Mouse (Mus musculus) cerebellum, postnatal 14 days (tissue): Measurements from ENCODE around the gene Tkt.
"Not testable (repeated sequence)": the region's sequence is repeated elsewhere in the genome, so short reads cannot be mapped to it uniquely, and the experiment has no call there.

Experiments
- DNase-seq, 2 experiments: peaks; one replicate each; pipeline ENCODE4 v3.0.0; 2021; ENCODE audit warnings: mixed read lengths in 2 of 2

Tkt gene

DNA sequence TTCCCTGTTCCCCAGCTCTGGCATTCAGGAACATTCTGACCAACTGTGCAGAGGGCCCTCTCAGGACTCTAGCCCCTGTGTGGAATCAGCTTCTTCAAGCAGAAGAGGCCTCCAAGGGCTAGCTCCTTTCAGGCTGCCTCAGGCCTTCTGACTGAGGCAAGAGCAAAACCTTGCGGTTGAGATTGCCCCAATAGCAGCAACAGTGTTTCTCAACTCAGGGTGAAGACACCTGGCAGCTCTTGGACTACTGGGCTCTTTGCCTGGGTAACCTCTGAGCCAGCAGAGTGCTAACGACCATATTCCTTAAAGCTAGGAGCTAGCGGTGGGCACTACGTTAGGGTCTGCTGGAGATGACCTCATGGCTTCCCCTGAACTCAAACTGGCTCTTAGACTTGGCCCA lies 5.0 kb downstream of the Tkt start:
- no peak for DNase-seq

DNA sequence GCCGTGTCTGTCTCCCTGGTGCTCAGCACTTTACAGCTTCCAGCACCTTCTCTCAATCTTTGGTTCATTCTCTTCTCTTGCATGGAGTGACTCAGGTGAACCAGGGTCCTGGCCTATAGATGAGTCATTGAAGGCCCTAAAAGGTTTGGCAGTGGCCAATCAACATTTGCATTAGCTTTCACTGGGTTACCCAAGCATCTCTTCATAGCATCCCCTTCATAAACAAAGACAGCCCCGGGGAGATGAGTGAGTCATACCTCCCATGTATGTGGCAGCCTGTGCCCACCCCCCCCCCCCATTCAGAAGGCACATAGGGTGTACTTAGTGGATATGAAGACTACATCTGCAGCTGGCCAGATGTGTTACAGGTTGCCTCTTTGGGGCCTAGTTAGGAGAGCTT lies 8.5 kb downstream of the Tkt start:
- no peak for DNase-seq

DNA sequence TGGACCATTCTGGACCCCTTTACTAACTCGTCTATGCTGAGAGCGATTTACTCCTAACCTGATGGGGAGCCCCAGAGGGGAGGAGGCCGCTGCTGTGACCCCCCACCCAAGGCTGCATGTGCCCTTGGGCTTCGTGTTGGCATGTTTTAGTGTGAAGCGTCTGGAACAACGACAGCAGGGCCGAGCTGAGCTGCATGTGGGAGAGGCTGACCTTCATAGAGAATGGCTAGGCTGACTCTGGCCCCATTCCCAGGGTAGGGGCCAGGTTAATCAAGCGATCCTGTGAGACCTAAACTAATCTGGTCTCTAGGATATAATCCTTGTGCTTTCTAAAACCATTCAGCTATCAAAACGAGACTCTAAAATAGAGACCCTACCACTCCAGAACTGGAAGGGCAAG lies 9.6 kb downstream of the Tkt start:
- DNase-seq, result peak in 1 of 2 experiments; percentile 40

DNA sequence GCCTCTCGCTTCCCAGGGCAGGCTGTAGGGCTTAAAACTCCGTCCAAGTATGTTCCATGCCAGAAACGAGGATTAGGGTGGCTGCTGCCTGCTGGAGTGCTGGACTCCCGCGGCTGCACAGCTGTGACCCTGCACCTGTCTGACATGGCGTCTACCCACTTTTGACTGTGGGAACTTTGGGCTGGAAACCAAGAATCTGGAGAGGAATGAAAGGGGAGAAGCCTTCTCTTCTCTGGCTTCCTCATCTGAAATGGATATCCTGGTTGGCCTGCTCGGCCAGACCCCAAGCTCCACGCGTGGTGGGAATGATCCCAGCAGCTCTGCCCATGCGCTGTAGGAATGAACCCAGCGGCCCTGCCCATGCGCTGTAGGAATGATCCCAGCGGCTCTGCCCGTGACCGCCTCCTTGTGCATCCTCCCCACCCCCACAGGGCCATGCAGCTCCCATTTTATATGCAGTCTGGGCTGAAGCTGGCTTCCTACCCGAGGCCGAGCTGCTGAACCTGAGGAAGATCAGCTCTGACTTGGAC lies 11.2 kb downstream of the Tkt start:
- peak; percentile 71 to 78 for DNase-seq

DNA sequence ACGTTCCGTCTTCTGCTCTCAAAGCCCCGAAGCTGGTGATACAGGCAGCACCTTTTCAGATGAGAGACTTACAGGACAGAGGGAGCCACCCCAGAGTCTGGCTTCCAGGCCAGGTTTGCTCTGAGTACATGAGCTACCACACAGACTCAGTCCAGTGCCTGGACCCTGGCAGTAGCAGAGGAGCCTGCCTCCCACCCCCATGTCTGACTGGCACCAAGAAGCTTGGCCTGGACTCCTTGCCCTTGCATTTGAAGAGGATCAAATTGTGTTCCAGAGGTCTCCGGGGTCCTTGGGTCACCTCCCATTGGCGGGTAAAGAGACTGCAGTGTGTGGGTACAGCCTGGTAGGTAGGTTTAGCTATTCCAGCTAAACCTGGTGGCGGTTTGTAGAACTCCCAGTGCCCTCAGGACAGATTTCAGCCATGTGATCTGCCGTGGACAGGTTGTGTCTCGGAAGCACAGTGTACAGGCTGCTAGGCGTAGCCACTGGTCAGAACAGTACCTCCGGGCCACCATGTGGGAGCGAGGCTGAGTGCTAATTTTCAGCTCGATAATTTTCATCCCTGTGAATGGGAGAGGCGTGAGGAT lies 12.7 kb downstream of the Tkt start:
- DNase-seq, result no peak

DNA sequence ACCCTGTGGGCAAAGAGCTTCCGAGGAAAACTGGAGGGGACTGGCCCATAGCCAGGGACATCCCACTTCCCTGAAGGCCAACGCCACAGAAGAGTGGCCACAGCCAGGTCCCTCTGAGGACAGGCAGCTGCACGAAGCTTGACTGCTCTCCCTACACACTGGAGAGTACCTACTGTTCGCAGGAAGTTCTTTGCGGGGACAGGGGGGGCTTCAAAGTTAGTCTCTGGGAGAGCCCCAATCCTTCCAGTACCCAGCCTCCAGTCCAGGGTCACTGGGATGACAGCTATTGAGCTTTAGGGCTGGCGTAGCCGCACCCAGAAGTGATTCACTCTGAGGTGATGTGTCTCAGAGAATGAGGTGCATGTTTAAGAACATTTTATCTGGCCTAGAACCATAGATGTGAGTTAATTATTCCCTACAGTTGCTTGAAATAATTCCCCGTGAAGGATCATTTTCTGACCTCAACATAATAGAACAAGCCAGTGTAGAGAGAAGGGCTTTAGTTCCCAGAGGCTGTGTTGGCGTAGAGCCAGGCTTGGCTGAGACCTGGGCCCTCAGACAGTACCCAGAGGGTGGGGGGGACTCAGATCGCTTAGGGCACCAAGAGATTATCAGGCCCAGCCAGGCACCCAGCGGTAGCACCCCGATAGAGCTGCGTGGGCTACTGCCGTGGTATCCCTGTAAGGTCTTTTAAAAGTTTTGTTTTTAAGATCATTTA lies 13.5 kb downstream of the Tkt start:
- DNase-seq, result peak; percentile 65 to 76

DNA sequence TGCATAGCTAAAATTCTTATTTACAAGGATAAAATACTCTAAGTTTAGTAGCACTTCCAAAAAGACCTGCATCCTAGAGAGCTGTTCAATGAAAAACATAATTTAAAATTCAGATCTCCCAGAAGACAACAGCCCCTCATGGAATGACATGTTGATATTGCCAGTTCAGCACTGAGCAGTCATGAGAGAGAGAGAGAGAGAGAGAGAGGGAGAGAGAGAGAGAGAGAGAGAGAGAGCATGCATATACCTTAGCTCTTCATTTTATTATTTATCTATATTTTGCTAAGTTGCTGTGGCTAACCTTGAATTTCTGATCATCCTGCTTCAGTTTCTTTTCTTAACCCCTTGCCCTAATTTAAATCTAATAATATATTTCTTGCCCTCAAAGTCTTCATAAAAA lies 14.2 kb downstream of the Tkt start:
- DNase-seq, result no peak

DNA sequence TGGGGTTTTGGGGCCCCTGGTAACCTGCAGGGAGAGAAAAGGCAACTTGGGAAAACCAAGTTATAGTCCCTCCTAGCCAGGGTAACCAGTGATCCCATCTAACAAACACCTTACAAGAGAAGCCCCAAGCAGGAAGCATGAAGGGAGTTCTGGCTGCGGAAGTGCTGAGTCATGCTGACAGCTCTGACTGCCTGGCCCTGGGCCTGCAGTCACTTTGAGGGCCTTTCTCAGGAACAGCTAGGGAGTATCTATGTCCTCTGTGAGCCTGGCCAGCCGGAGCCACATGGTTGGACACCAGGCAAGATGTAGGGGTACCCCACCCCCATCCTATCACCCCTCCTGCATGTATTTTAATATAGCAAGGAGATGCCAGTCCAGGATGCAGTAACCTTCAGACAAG lies 16.3 kb downstream of the Tkt start:
- DNase-seq, result peak; percentile 50 to 51

DNA sequence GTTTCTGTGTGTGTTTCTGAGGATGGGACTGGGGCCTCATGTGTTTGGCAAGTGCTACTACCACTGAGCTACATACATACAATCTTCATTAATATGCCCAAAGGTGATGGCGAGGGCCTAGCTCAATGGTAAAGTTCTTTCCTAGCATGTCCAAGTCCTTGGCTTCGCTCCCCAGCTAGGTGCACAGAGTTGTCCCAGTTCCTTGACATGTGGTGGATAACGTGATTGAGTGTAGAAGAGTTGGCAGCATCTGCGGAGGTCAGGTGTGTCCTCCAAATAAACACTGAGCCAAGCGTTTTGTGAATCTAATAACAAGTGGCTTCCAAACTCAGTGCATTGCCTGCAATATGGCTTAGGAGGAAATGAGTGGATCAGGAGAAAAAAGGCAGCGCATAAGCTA lies 18.2 kb downstream of the Tkt start:
- DNase-seq, result no peak

DNA sequence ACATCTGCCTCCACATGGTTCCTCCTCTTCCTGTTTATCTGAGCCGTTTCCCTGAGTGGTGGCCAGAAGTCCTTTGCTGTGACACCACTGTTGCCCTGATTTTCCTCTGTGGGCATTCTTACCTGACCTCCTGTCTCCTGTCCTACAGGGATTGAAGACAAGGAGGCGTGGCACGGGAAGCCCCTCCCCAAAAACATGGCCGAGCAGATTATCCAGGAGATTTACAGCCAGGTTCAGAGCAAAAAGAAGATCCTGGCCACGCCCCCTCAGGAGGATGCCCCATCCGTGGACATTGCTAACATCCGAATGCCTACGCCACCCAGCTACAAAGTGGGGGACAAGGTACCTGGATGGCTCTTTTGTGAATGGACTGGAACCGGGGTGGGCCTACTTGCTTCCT lies 19.9 kb downstream of the Tkt start:
- DNase-seq, result no peak

DNA sequence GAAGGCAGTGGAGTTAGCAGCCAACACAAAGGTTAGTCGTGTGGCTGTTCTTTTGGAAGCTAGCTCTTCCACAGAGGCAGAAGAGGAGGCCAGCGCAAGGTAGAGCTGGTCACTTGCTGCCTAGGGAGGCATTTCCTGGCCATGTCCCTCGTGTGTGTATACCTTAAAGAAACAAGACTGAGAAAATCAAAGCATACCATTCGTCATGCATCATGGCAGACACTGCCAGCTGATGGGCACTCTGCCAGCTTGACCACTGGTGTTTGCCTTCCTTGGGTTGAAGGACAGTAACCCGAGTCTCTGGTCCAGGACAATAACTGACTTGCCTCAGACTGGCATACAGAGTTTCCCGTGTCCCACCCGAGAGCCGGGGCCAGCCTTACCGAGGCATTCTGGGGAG lies 22.1 kb downstream of the Tkt start:
- DNase-seq, result peak in 1 of 2 experiments; percentile 50

DNA sequence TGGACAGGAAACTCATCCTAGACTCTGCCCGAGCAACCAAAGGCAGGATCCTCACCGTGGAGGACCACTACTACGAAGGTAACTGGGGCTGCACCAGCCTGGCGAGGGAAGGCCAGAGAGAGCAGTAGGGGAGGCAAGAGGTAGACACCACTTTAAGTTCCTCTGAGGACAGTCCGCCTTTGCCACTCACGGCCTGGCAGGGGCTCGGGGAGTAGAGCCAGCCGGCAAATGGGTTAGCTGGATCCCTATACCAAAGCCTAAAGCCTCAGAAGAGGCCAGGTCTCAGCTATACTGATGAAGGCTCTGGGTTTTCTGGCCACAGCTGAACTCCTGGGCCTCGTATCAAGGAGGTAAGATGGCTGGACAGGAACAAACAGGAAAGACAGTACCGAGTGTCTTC lies 24.1 kb downstream of the Tkt start:
- DNase-seq, result no peak

DNA sequence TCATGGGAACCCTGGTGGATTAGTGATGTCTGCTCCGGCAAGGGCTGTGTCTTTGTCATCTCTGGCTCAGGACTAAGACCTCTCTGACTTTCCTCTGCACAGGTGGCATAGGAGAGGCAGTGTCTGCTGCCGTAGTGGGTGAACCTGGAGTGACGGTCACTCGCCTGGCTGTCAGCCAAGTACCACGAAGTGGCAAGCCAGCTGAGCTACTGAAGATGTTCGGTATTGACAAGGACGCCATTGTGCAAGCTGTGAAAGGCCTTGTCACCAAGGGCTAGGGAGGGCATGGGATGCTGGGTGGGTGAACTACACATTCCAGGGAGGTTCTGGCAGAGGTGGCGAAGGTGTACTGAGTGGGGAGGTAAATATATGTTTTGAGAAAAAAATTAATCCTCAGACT lies 25.1 kb downstream of the Tkt start:
- DNase-seq, result no peak

DNA sequence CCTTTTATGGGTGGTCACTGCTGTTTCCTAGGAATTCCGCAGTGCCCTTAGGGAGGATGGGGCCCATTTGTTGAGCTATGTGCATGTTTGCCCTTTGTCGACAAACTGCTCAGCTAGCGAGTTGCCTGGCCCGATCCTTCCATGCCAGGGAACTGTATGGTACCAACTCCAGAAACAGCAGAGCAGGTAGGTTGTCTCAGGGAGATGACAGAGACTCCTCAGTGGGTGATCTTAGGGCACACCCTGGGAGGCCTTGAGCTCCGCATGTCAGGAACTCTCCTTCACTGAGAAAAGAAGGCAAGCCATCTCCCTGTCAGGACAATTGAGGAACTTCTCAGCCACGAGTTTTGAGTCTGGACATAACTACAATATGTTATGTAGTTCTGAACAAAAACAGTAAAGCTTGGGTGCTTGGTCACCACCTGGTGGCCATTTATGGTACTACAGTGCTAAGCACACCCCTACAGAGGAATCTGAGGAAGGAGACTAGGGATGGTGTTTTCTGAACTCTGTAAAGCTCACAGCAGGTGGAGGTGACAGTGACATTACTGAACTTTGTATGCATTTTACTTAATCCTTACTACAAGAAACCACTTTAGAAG lies 25.9 kb downstream of the Tkt start:
- DNase-seq, result peak; percentile 89

DNA sequence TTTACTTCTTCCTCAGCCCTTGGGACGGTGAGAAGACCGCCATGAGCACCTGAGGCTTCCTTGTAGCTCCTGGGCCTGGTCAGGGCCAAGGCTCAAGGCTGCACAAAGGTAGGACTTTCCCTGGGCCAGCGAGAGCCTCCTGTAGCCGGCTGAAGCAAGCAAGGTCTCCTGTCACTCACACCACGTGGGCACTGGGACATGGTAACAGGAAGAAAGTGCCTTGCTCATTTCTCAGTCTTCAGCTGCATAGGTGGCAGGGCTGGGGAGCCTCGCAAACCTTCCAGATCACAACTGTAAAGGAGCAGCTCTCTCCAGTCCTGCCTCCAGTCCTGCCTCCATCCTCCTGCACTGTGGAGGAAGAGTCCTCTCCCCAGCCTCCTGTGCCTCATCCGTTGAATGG lies 27.6 kb downstream of the Tkt start:
- DNase-seq, result no peak

DNA sequence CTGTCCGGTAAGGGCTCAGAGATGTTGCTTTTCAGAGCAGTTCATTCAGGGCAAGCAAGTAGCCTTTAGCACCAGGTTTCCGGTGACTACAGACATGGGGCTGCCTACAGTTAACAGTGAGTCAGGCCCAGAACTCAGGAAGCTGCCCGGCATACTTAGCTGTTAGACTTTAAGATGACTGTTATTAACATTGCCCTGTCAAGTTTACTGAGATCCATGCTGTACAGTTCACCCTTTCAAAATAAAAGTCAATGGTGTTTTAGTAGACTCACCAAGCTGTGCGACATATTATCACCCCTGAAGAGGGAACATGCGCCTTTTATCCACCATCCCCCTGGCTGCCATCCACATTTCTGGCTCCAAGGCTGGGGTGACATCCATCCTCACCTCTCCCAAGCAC lies 28.1 kb downstream of the Tkt start:
- DNase-seq, result no peak

DNA sequence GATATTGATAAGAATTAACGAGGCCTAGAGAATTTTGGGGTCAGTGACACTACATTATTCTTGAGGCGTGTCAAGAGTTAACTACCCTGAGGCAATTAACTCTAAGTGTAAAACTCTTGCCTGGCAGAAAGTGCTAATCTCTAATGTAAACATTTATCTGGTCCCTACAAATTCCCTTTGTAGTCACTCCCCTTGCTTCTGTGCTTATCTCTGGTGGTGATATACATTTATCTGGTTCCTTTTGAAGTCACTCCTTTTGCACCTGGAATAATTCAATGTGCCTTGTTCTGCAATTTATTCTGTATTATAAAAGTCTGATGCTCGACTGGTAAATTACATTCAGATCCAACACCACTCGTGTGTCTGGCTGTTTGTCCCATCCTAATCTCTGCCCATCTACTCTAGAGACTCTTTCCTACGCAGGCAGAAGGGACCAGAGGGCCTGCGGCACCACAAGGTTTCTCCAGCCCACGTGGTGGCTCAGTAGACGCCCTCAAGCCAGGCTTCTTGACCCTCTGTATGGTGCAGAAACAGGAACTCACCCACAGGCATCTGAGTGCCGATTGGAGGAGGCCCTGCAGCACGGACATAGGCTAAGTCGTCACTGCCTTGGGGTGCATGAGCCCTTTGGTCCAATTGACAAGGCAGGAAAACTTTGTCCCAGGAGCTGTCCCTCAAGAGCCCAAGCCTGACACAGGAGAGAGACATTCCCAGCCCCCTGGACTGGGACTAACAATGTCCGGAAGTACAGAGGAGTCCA lies 29.3 kb downstream of the Tkt start:
- DNase-seq, result not testable (repeated sequence)

DNA sequence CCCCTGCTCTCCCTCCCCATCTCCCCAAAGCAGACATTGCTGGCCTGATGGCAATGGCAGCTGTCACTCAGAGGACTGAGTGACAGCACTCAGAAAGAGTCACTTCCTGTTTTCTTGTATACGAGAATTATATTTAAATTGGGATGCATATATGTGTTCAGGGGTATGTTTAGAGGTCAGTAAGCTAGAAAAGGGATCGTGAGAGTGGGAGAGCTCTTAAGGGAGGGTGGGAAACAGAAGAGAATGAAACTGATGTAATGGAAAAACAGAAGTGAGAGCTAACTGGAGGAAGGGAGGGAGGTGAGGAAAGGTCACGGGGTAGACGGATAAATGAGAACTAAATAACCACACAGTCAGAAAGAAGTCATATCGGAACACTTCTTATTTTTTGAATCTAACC lies 31.0 kb downstream of the Tkt start:
- DNase-seq, result no peak

DNA sequence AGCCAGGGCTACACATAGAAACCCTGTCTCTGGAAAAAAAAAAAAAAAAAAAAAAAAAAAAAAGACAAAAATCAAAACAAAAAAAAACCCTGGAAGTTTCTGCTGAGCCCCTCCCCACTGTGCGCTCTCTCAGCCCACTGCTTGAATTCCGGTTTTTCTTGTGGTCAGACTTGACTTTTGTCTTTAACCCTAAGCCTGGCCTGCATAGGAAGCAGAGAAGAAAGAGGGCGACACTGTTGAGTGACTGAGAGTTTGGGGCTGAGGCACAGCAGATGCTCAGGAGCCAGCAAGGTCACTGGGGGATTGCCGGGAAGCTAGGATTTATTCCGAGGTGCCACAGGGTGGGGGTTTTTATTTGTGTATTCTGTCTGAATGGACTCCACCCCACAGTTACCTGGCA lies 31.7 kb downstream of the Tkt start:
- DNase-seq, result no peak

DNA sequence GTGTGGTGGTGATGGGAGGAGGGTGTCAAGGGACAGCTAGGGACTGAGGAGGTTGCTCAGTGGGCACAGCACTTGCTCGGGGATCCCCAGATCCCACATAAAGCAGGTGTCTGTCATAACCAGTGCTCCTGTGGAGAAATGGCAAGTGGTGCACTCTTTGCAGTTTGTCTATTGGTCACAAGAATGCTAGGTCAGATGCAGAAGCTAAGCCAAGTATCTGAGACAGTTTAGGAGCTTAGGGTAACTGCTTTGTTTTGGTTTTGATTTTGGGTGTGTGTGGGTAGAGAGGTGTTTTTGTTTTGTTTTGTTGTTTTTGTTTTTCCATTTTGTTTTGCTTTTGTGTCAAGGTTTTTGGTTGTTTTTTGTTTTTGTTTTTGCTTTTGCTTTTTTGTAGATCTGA lies 33.1 kb downstream of the Tkt start:
- no peak for DNase-seq

DNA sequence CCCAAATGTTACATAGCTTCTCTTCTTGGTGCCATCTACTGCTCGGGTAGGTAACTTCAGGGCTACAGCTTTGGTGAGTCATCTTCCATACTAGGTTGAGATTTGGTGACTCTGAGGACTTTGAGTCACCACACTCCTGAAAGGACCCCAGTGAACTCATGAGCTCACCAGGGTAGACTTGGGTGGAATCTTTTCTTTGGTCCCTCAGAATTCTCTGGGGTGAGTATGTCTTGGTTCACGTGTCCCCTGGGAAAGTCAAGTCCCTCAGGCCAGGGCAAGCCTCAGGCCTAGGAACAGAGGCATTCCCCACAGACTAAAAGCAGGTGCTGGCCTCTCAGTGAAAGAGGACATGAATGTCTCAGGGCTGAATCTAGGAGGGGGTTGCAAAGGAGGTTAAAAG lies 35.9 kb downstream of the Tkt start:
- no peak for DNase-seq

DNA sequence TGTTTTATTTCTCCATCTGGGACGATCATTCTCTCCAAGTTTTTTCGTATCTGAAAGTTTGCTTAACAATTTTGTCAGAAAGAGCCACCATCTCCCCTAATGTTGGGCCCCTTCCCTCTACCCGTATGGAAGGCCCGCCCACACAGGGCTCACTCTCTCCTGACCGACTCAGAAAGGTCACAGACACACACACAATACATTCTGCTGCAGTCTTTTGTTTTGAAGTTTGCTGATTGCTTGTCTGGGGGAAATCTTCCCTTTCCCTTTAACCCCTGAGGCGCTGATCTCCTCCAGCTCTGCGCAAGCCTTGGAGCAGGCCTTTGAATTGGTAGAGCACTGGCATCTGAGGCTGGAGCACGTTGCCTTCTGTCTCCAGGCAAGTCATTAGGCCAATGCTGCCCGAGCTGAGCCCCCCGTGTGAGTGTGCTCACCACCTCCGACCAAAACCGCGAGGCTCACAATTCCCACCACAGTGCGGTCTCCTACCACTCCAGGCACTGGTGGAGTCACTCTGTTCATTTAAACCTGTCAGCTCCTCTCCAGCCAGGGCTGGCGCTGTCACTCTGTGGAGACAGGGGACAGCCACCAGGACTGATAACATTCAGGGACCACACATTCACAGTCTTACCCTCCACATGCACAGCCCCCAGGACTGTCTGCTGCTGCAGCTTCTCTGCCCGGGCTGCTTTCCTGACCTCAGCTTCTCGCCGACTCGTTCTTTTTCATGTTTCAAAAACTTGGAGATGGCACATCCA lies 36.5 kb downstream of the Tkt start:
- DNase-seq, result no peak

DNA sequence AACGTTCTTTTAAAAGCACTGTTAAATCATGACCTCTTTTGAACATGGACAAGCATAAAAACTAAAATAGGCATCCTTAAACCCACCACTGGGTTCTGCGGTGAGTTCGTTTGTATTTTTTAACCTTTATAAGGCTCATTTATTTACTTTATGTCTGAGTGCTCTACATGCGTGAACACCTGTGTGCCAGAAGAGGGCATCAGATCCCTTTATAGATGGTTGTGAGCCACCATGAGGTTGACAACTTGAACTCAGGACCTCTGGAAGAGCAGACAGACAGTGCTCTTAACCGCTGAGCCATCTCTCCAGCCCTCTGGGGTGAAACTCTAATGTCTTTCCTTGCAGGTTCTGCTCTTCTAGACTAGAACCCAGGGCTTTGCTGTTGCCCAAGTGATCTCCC lies 37.2 kb downstream of the Tkt start:
- DNase-seq, result no peak
